Mouse (Mus musculus) liver, adult 2 months (tissue): ENCODE data around the gene Kalrn. TPM values are rescaled to one million over a fixed set of nuclear protein-coding genes. Genes with fewer than 3 reads are reported as not detected.

Source experiments
- DNase-seq: peaks from one replicate; pipeline ENCODE4 v3.0.0-alpha.2; 2011; ENCODE audit warnings: low read depth, low spot score; ENCODE audit errors: extremely low read depth
- H3K27ac ChIP-seq: fragments of 200-500 bp; replicated peaks from 2 replicates; pipeline ENCODE4 v1.5.1; 2012; ENCODE audit warnings: low read depth, mild to moderate bottlenecking, control low read depth, inconsistent platforms, low read length; ENCODE audit not compliant: insufficient read depth
- H3K27me3 ChIP-seq: fragments of 200-500 bp; 2 replicates; pipeline ENCODE4 v1.6.1; 2012; ENCODE audit warnings: mild to moderate bottlenecking, moderate library complexity, low read length, inconsistent platforms; ENCODE audit not compliant: control insufficient read depth, insufficient read depth
- H3K36me3 ChIP-seq: fragments of 200-500 bp; 2 replicates; pipeline ENCODE4 v1.6.1; 2012; ENCODE audit warnings: low read length, inconsistent platforms; ENCODE audit not compliant: control insufficient read depth, insufficient read depth
- H3K4me1 ChIP-seq: fragments of 200-500 bp; 2 replicates; pipeline ENCODE4 v1.6.1; 2011; ENCODE audit warnings: low read length; ENCODE audit not compliant: control insufficient read depth, insufficient read depth
- H3K4me3 ChIP-seq: fragments of 200-500 bp; 2 replicates; pipeline ENCODE4 v1.5.1; 2011; ENCODE audit warnings: low read depth, mild to moderate bottlenecking, control low read depth, low read length, moderate library complexity; ENCODE audit not compliant: insufficient read depth
- H3K79me2 ChIP-seq: fragments of 200-500 bp; 2 replicates; pipeline ENCODE4 v1.6.1; 2012; ENCODE audit warnings: inconsistent platforms, mild to moderate bottlenecking, low read length, moderate library complexity; ENCODE audit not compliant: control insufficient read depth, insufficient read depth
- H3K9ac ChIP-seq: fragments of 200-500 bp; 2 replicates; pipeline ENCODE4 v1.6.1; 2012; ENCODE audit warnings: low read depth, mild to moderate bottlenecking, control low read depth, inconsistent platforms, low read length
- CTCF ChIP-seq: fragments of 200-500 bp; IDR thresholded peaks from 2 replicates; pipeline ENCODE4 v1.5.1; 2011; ENCODE audit warnings: low read depth, low read length, control low read depth
- POLR2A ChIP-seq: fragments of 200-500 bp; IDR thresholded peaks from 2 replicates; pipeline ENCODE4 v1.6.1; 2011; ENCODE audit warnings: low read length, control low read depth; ENCODE audit not compliant: insufficient read depth; ENCODE audit errors: extremely low read depth
- WGBS: fragments of 180-500 bp; shearing (Covaris S2); methylation state at CpG from one replicate; pipeline ENCODE4 v1.1.7; 2018; 5-methylcytosine and 5-hydroxymethylcytosine counted together
- polyA plus RNA-seq: library from polyadenylated mRNA; depleted of rRNA; stranded (reverse); fragments of >200 nt; gene quantifications from 2 replicates; pipeline ENCODE4 v1.2.3, GENCODE M21; 2012
- total RNA-seq: library from RNA; depleted of rRNA; stranded (reverse); fragments of >200 nt; gene quantifications from 2 replicates; pipeline ENCODE4 v1.2.3, GENCODE M21; 2014

The Kalrn gene
- total and polyA plus RNA-seq, 2 experiments: 14.0 to 34.8 TPM

GRCm38 (mm10) chr16:34417383-34417782, 155.9 kb downstream of the Kalrn start:
- Histone ChIP-seq H3K36me3 (no peaks in the 10 kb centered on the region), H3K79me2 (no peaks in the 10 kb centered on the region), H3K9ac (no peak overlapping the region), H3K27ac (no peak overlapping the region), H3K4me1 (no peaks in the 10 kb centered on the region), H3K4me3 (no peak overlapping the region), H3K27me3 (no peaks in the 10 kb centered on the region)
- TF ChIP-seq CTCF (no peak), POLR2A (no peak)
- DNase-seq: no peak
- WGBS: 89% methylated on average over 3 of the region's 3 CpGs

- Histone ChIP-seq H3K4me1 (no peaks in the 10 kb centered on the region), H3K36me3 (no peaks in the 10 kb centered on the region), H3K79me2 (no peaks in the 10 kb centered on the region), H3K27ac (no peak overlapping the region), H3K4me3 (no peak overlapping the region), H3K9ac (no peak overlapping the region), H3K27me3 (no peaks in the 10 kb centered on the region)
- TF ChIP-seq CTCF: no peak
- no peak for TF ChIP-seq POLR2A
- WGBS: 73% methylated on average over 7 of the region's 7 CpGs
- DNase-seq: no peak
Measured at GRCm38 (mm10) chr16:34414581-34414980, 158.8 kb downstream of the Kalrn start.

- peak; percentile 4 for DNase-seq
- Histone ChIP-seq H3K27me3 (no peaks in the 10 kb centered on the region), H3K36me3 (no peaks in the 10 kb centered on the region), H3K9ac (no peak overlapping the region), H3K4me3 (no peak overlapping the region), H3K4me1 (no peaks in the 10 kb centered on the region), H3K79me2 (no peaks in the 10 kb centered on the region), H3K27ac (no peak overlapping the region)
- TF ChIP-seq POLR2A (no peak), CTCF (no peak)
- WGBS: 61% methylated on average over 10 of the region's 10 CpGs
Measured at GRCm38 (mm10) chr16:34413868-34414333, 159.4 kb downstream of the Kalrn start.

- 62% methylated on average over 8 of the region's 8 CpGs for WGBS
Measured at GRCm38 (mm10) chr16:34407036-34407435, 166.3 kb downstream of the Kalrn start.

GRCm38 (mm10) chr16:34405094-34405493, 168.2 kb downstream of the Kalrn start:
- WGBS: 63% methylated on average over 5 of the region's 5 CpGs

More at GRCm38 (mm10) chr16:34407036-34407435, 166.3 kb downstream of the Kalrn start:
- Histone ChIP-seq H3K27ac (no peak overlapping the region), H3K4me3 (no peak overlapping the region), H3K4me1 (no peaks in the 10 kb centered on the region), H3K36me3 (no peaks in the 10 kb centered on the region), H3K79me2 (no peaks in the 10 kb centered on the region), H3K27me3 (no peaks in the 10 kb centered on the region), H3K9ac (no peak overlapping the region)
- TF ChIP-seq CTCF: no peak
- TF ChIP-seq POLR2A: no peak
- no peak for DNase-seq

GRCm38 (mm10) chr16:34401216-34401615, 172.1 kb downstream of the Kalrn start:
- Histone ChIP-seq H3K79me2 (no peaks in the 10 kb centered on the region), H3K27ac (no peak overlapping the region), H3K9ac (no peak overlapping the region), H3K4me1 (no peaks in the 10 kb centered on the region), H3K4me3 (no peak overlapping the region), H3K36me3 (no peaks in the 10 kb centered on the region), H3K27me3 (no peaks in the 10 kb centered on the region)
- no peak for TF ChIP-seq POLR2A
- no peak for TF ChIP-seq CTCF
- 71% methylated on average over 1 of the region's 1 CpGs for WGBS
- no peak for DNase-seq

More at GRCm38 (mm10) chr16:34405094-34405493, 168.2 kb downstream of the Kalrn start:
- Histone ChIP-seq H3K79me2 (no peaks in the 10 kb centered on the region), H3K27ac (no peak overlapping the region), H3K4me1 (no peaks in the 10 kb centered on the region), H3K27me3 (no peaks in the 10 kb centered on the region), H3K9ac (no peak overlapping the region), H3K36me3 (no peaks in the 10 kb centered on the region), H3K4me3 (no peak overlapping the region)
- no peak for DNase-seq
- TF ChIP-seq CTCF (no peak), POLR2A (no peak)
